Mouse (Mus musculus) forebrain, embryonic 14.5 days (tissue): ENCODE results near the gene Galnt14. TPM values are rescaled to one million over a fixed set of nuclear protein-coding genes. Genes with fewer than 3 reads are reported as not detected.

Source experiments
- ATAC-seq: fragments of 200-750 bp; cut with Nextera tagmentation; 2 replicates; pipeline ENCODE4 v1.8.0; 2017; ENCODE audit warnings: mild to moderate bottlenecking, moderate library complexity
- DNase-seq: peaks from one replicate; pipeline ENCODE4 v3.0.0-alpha.2; 2015; ENCODE audit warnings: low spot score
- H3K27ac ChIP-seq: fragments of 300-500 bp; sonication (generic); 2 replicates; pipeline ENCODE4 v1.5.1; 2014; ENCODE audit warnings: low read depth, mild to moderate bottlenecking, control low read depth, low read length, moderate library complexity
- H3K27me3 ChIP-seq: fragments of 300-500 bp; sonication (generic); replicated peaks from 2 replicates; pipeline ENCODE4 v1.6.1; 2014; ENCODE audit warnings: low read length, control low read depth, mixed read lengths; ENCODE audit not compliant: control insufficient read depth, insufficient read depth
- H3K36me3 ChIP-seq: fragments of 300-500 bp; sonication (generic); 2 replicates; pipeline ENCODE4 v1.6.1; 2014; ENCODE audit warnings: low read length, control low read depth; ENCODE audit not compliant: control insufficient read depth, insufficient read depth
- H3K4me1 ChIP-seq: fragments of 300-500 bp; sonication (generic); 2 replicates; pipeline ENCODE4 v1.6.1; 2014; ENCODE audit warnings: antibody characterized with exemption, low read length, control low read depth; ENCODE audit not compliant: control insufficient read depth, insufficient read depth
- H3K4me2 ChIP-seq: fragments of 300-500 bp; sonication (generic); 2 replicates; pipeline ENCODE4 v1.6.1; 2014; ENCODE audit warnings: mild to moderate bottlenecking, control low read depth, low read length
- H3K4me3 ChIP-seq: fragments of 300-500 bp; sonication (generic); 2 replicates; pipeline ENCODE4 v1.5.1; 2014; ENCODE audit warnings: low read depth, low read length, control low read depth
- H3K9ac ChIP-seq: fragments of 300-500 bp; sonication (generic); 2 replicates; pipeline ENCODE4 v1.6.1; 2014; ENCODE audit warnings: mild to moderate bottlenecking, low read length, control low read depth, moderate library complexity
- H3K9me3 ChIP-seq: fragments of 300-500 bp; sonication (generic); replicated peaks from 2 replicates; pipeline ENCODE4 v1.6.1; 2016; ENCODE audit warnings: low read length, control low read depth, mixed read lengths; ENCODE audit not compliant: control insufficient read depth
- WGBS: fragments of 180-500 bp; shearing (Covaris S2); extraction: QIAGEN DNeasy Blood & Tissue Kit; methylation state at CpG from one replicate; pipeline ENCODE4 v1.1.7; 2014; 5-methylcytosine and 5-hydroxymethylcytosine counted together
- polyA plus RNA-seq: library from polyadenylated mRNA; unstranded; fragments of >200 nt; fragmentation: Nextera tagmentation; extraction: Ambion mirVana; gene quantifications from 2 replicates; pipeline ENCODE4 v1.2.1, GENCODE M21; 2014

Galnt14 gene
- polyA plus RNA-seq, 1 experiment from 2014 or later = 7.1 TPM

- no peak overlapping the region; the same call in 1 of the 2 replicates for H3K27ac ChIP-seq
- H3K4me2 ChIP-seq = no peak overlapping the region
- no peak overlapping the region for H3K4me3 ChIP-seq
- no peak overlapping the region for H3K9ac ChIP-seq
- ATAC-seq (peak; percentile 58), DNase-seq (peak; percentile 12)
- 25% methylated on average over 11 of the region's 11 CpGs for WGBS
- H3K27me3 ChIP-seq = no peaks in the 10 kb centered on the region
- H3K9me3 ChIP-seq = no peaks in the 10 kb centered on the region
- H3K4me1 ChIP-seq = 0 out of 2 replicates have a peak, but pooled peaks cover 6% of the 10 kb centered on the region
- no peaks in the 10 kb centered on the region for H3K36me3 ChIP-seq
Observed at GRCm38 (mm10) chr17:73477096-73478076, 232.9 kb downstream of the Galnt14 start.

GRCm38 (mm10) chr17:73474371-73474770 is 235.9 kb downstream of the Galnt14 start:
- ATAC-seq (no peak), DNase-seq (no peak)
- Histone ChIP-seq H3K4me1 (0 out of 2 replicates have a peak, but pooled peaks cover 6% of the 10 kb centered on the region), H3K9ac (no peak overlapping the region), H3K27me3 (no peaks in the 10 kb centered on the region), H3K27ac (no peak overlapping the region), H3K4me2 (no peak overlapping the region), H3K9me3 (no peaks in the 10 kb centered on the region), H3K4me3 (no peak overlapping the region), H3K36me3 (no peaks in the 10 kb centered on the region)
- 48% methylated on average over 7 of the region's 7 CpGs for WGBS

DNA sequence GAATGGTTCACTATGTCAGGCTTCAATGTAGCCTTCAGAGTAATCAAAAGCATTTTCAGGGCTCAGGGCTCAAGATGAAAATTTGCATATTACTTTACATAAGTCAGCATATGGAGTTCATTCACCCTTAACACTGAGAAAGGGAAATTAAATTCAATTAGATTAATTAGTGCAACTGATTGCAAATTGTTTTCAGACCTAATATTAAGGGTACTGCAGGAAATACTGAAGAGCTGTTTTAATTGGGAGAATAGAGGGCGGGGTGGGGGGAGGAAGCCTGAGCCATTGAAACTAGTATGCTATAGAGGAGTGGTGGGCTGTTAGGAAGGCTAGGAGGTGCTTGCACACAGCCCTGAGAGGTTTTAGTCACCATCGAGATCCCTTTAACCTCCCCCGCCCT is 237.2 kb downstream of the Galnt14 start:
- Histone ChIP-seq H3K36me3 (no peaks in the 10 kb centered on the region), H3K4me1 (0 out of 2 replicates have a peak, but pooled peaks cover 6% of the 10 kb centered on the region), H3K4me2 (no peak overlapping the region), H3K9ac (no peak overlapping the region), H3K27me3 (no peaks in the 10 kb centered on the region), H3K4me3 (no peak overlapping the region), H3K9me3 (no peaks in the 10 kb centered on the region), H3K27ac (no peak overlapping the region)
- 53% methylated on average over 3 of the region's 3 CpGs for WGBS
- DNase-seq (peak; percentile 42), ATAC-seq (peak; percentile 74)

DNA sequence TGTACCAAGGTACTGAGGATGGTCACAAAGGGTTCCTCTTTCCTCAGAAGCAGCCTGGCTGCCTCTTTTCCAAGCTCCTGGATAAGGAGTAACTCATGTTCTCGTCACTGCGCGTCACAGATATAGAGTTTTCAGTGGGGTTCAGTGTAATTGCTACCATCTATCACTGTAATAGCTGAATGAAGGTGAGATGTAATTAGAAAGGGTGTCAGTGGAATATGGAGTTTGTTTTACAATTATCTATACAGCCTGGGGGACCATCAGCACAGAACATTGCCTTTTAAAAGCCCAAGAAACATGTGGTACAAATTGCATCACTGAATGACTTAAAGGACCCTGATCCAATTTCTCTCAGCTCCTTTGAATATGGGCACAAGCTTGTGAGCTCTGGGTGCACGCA is 249.4 kb downstream of the Galnt14 start:
- no peaks in the 10 kb centered on the region for H3K36me3 ChIP-seq
- ATAC-seq (no peak), DNase-seq (no peak)
- H3K9ac ChIP-seq = no peak overlapping the region
- H3K9me3 ChIP-seq = no peaks in the 10 kb centered on the region
- H3K4me1 ChIP-seq = no peaks in the 10 kb centered on the region
- H3K4me3 ChIP-seq = no peak overlapping the region
- 93% methylated on average over 4 of the region's 4 CpGs for WGBS
- H3K4me2 ChIP-seq = no peak overlapping the region
- no peaks in the 10 kb centered on the region for H3K27me3 ChIP-seq
- no peak overlapping the region for H3K27ac ChIP-seq

- no peaks in the 10 kb centered on the region for H3K27me3 ChIP-seq
- no peak overlapping the region for H3K4me3 ChIP-seq
- no peaks in the 10 kb centered on the region for H3K36me3 ChIP-seq
- no peak overlapping the region for H3K4me2 ChIP-seq
- DNase-seq (peak; percentile 58), ATAC-seq (no peak)
- 64% methylated on average over 4 of the region's 4 CpGs for WGBS
- no peaks in the 10 kb centered on the region for H3K4me1 ChIP-seq
- H3K9ac ChIP-seq = no peak overlapping the region
- no peak overlapping the region for H3K27ac ChIP-seq
- no peaks in the 10 kb centered on the region for H3K9me3 ChIP-seq
Observed at GRCm38 (mm10) chr17:73458741-73459140, 251.5 kb downstream of the Galnt14 start.

GRCm38 (mm10) chr17:73456551-73456950 is 253.7 kb downstream of the Galnt14 start:
- Histone ChIP-seq H3K4me2 (no peak overlapping the region), H3K9ac (no peak overlapping the region), H3K9me3 (no peaks in the 10 kb centered on the region), H3K27ac (no peak overlapping the region), H3K4me1 (no peaks in the 10 kb centered on the region), H3K36me3 (no peaks in the 10 kb centered on the region), H3K27me3 (no peaks in the 10 kb centered on the region), H3K4me3 (no peak overlapping the region)
- ATAC-seq (no peak), DNase-seq (no peak)
- 78% methylated on average over 2 of the region's 2 CpGs for WGBS

DNA sequence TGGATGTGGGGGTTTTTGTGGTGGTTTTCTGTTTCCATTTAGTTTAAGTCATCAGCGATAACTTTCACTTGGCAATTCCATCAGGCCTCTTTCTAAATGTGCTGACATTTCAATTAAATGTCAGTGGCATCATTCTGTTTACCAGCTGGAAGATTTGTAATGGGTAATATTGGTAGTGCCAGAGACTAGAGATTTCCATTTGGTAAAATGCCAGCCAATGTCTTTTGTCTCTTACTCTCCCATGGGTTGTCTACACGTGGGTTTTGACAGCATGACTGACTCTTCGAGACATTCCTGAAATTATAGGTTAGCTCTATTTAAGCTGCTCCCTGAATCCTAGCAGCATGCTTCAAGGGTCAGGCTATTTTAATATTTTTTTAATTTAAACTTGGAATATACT is 256.6 kb downstream of the Galnt14 start:
- Histone ChIP-seq H3K9ac (no peak overlapping the region), H3K4me3 (no peak overlapping the region), H3K36me3 (no peaks in the 10 kb centered on the region), H3K9me3 (no peaks in the 10 kb centered on the region), H3K4me1 (no peaks in the 10 kb centered on the region), H3K4me2 (no peak overlapping the region), H3K27me3 (no peaks in the 10 kb centered on the region), H3K27ac (no peak overlapping the region)
- 54% methylated on average over 3 of the region's 3 CpGs for whole genome bisulfite sequencing
- DNase-seq (peak; percentile 65), ATAC-seq (peak; percentile 50; the same call in 1 of the 2 replicates)

DNA sequence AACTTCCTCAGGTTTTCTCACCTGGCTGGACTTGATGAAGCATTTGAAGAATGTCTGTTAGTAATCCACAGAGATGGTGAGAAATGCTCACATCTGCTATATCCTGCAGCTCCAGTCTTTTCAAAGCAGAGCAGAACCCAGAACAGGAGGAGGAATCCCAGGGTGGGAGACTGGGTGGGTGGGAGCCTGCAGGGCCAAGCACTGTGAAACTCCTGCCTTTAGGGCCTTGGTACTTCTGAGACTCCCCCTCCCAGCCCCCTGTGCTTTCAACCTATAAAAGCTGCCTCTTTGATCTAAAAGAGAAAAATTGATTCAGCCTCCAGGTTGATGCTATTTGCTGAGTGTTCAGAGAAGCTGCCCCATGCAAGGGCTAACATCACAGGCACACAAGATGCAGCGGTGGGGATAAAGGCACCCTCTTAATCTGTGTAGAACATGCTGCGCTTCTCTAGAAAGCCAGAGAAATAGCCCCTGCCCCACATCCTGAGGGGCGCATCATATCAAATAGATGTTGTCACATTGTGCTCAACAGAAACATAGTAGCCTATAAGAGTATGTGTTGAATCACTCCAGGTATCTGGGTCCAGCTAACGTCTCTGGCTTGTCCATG is 258.0 kb downstream of the Galnt14 start:
- no peaks in the 10 kb centered on the region for H3K4me1 ChIP-seq
- no peaks in the 10 kb centered on the region for H3K9me3 ChIP-seq
- H3K27ac ChIP-seq = no peak overlapping the region
- 85% methylated on average over 4 of the region's 4 CpGs for WGBS
- H3K4me3 ChIP-seq = no peak overlapping the region
- no peak overlapping the region for H3K4me2 ChIP-seq
- no peak overlapping the region for H3K9ac ChIP-seq
- no peaks in the 10 kb centered on the region for H3K36me3 ChIP-seq
- DNase-seq = no peak
- H3K27me3 ChIP-seq = no peaks in the 10 kb centered on the region
- no peak for ATAC-seq

DNA sequence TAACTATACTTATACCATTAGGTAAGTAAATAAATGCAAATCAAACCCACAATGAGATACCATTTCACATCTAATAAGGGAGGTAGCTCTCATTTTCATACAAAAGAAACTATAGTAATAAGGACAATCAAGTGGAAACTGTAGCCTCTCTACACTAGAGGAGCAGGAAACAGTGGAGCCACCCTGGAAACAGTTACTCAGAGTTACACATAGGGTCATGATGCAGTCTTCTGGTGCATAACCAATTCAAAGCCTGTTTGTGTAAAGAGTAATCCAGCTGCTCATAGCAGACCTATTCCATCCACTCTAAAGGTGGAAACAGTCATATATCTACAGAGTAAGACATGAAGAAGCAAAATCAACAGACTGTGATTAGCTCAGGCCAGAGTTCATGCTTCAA is 261.1 kb downstream of the Galnt14 start:
- Histone ChIP-seq H3K27ac (no peak overlapping the region), H3K36me3 (no peaks in the 10 kb centered on the region), H3K4me3 (no peak overlapping the region), H3K9me3 (no peaks in the 10 kb centered on the region), H3K4me1 (no peaks in the 10 kb centered on the region), H3K4me2 (no peak overlapping the region), H3K9ac (no peak overlapping the region), H3K27me3 (no peaks in the 10 kb centered on the region)
- ATAC-seq (no peak), DNase-seq (no peak)
